Mouse (Mus musculus) hindbrain, postnatal 0 days (tissue): ENCODE measurements at regions not wholly inside any gene's neighbourhood (a gene's known extent, or its start where the extent isn't known, plus 50 kb on each side); places are given as distances from the start of the nearest gene placed in this dataset.

Experiments used
- ATAC-seq: fragments of 200-750 bp; cut with Nextera tagmentation; 2 replicates; pipeline ENCODE4 v1.8.0; 2017; ENCODE audit warnings: mild to moderate bottlenecking, moderate TSS enrichment, moderate library complexity
- DNase-seq: peaks from one replicate; pipeline ENCODE4 v3.0.0-alpha.2; 2015; ENCODE audit warnings: low spot score
- H3K27ac ChIP-seq: fragments of 300-500 bp; sonication (generic); 2 replicates; pipeline ENCODE4 v1.5.1; 2014; ENCODE audit warnings: mild to moderate bottlenecking
- H3K27me3 ChIP-seq: fragments of 300-500 bp; sonication (generic); 2 replicates; pipeline ENCODE4 v1.6.1; 2014; ENCODE audit warnings: low read length, mixed read lengths; ENCODE audit not compliant: insufficient read depth
- H3K36me3 ChIP-seq: fragments of 300-500 bp; sonication (generic); 2 replicates; pipeline ENCODE4 v1.6.1; 2014; ENCODE audit warnings: low read length, mixed read lengths; ENCODE audit not compliant: insufficient read depth
- H3K4me1 ChIP-seq: fragments of 300-500 bp; sonication (generic); 2 replicates; pipeline ENCODE4 v1.6.1; 2014; ENCODE audit warnings: antibody characterized with exemption, low read length, mixed read lengths; ENCODE audit not compliant: insufficient read depth
- H3K4me2 ChIP-seq: fragments of 300-500 bp; sonication (generic); 2 replicates; pipeline ENCODE4 v1.6.1; 2014; ENCODE audit warnings: low read depth, mild to moderate bottlenecking, low read length, moderate library complexity, mixed read lengths
- H3K4me3 ChIP-seq: fragments of 300-500 bp; sonication (generic); 2 replicates; pipeline ENCODE4 v1.5.1; 2014; ENCODE audit warnings: low read length
- H3K9ac ChIP-seq: fragments of 300-500 bp; sonication (generic); replicated peaks from 2 replicates; pipeline ENCODE4 v1.6.1; 2014; ENCODE audit warnings: mild to moderate bottlenecking, low read length, moderate library complexity, mixed read lengths
- H3K9me3 ChIP-seq: fragments of 300-500 bp; sonication (generic); 2 replicates; pipeline ENCODE4 v1.6.1; 2016; ENCODE audit warnings: low read length, mixed read lengths
- CTCF ChIP-seq: IDR thresholded peaks from 2 replicates; pipeline ENCODE4 v1.5.1; 2016; ENCODE audit warnings: antibody characterized with exemption, control low read depth, low read depth
- WGBS: fragments of 180-500 bp; shearing (Covaris S2); extraction: QIAGEN DNeasy Blood & Tissue Kit; methylation state at CpG from one replicate; pipeline ENCODE4 v1.1.7; 2014; 5-methylcytosine and 5-hydroxymethylcytosine counted together

DNA sequence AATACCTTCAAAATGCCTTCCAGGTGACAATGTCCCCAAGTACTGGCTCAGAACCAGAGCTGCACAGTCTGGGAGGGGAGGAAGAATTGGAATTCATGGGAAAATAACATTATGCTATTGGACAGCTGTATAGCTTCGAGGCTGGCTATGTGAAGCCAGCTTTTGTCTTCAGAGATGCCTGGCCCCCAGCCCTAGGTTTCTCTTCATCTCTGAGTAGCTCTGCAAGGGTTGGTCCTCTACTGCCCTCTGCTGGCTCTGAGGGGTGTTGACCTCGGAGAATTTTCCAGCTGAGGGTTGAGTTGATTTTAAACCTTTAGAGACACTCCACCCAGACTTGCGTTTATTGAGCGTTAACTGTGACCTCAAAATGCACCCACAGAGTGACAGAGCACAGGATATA lies 63.3 kb upstream of the Bace2 start:
- H3K36me3 ChIP-seq: no peaks in the 10 kb centered on the region
- 0 out of 2 replicates have a peak overlapping the region, but pooled peaks have one; percentile 6 for H3K4me3 ChIP-seq
- no peaks in the 10 kb centered on the region for H3K27me3 ChIP-seq
- ATAC-seq (peak; percentile 82), DNase-seq (peak; percentile 92)
- WGBS: 4% methylated on average over 4 of the region's 4 CpGs
- no peaks in the 10 kb centered on the region for H3K9me3 ChIP-seq
- peak overlapping the region; percentile 43 for H3K4me2 ChIP-seq
- TF ChIP-seq CTCF: peak; percentile 96
- H3K9ac ChIP-seq: no peak overlapping the region
- no peak overlapping the region for H3K27ac ChIP-seq
- H3K4me1 ChIP-seq: peaks cover 14% of the 10 kb centered on the region; the same call in 1 of the 2 replicates

DNA sequence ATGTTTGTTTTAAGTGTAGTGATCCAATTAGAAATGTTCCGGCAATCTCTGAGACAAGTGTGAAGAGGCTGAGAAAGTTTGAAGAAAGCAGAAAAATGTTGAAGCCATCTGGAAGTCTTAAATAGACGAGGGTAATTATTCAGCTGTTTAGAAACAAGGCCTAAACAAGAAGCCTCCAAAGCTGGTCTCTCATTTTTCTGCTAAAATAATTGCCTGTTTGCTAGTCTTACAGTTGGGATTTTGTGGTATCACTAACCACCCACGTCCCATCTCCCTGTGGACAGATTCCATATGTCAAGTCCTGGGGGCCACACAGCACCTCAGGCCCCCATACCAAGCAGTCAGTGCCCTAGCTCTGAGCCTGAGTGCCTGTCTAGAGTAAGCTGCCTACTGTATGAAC lies 59.4 kb upstream of the Bace2 start:
- Histone ChIP-seq H3K9ac (no peak overlapping the region), H3K4me2 (no peak overlapping the region), H3K4me1 (peaks cover 6% of the 10 kb centered on the region; the same call in 1 of the 2 replicates), H3K4me3 (no peak overlapping the region), H3K27me3 (no peaks in the 10 kb centered on the region), H3K27ac (no peak overlapping the region), H3K9me3 (no peaks in the 10 kb centered on the region), H3K36me3 (no peaks in the 10 kb centered on the region)
- ATAC-seq: no peak
- DNase-seq: no peak
- no peak for TF ChIP-seq CTCF
- 75% methylated on average over 3 of the region's 3 CpGs for WGBS

DNA sequence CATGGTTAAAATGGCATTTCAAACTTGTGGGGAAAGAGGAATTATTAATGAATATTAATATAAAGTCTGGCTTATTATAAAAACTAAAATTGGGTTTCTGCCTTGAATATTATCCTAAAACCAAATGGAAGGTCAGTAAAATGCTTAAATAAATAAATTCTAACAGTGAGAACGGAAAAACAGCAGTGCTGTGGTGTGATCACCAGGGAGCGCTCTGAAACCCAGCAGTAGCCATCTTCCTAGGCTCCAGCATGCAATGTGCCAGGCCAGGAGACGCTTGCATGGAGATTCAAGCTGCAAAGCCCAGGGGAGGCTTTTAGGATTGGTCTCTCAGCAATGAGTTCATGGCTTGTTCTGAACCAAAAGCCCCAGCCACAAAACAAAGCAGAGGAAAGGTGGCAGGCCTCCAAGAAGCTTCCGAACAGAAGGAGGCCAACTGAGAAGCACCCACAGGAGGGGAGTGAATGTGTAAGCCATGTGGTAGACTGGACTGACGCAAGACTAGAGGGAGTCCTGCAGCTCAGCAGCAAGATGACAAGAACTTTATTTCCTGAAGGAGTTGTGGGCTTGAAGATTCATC lies 52.3 kb upstream of the Bace2 start:
- no peak overlapping the region for H3K4me2 ChIP-seq
- H3K9ac ChIP-seq: no peak overlapping the region
- 39% methylated on average over 5 of the region's 5 CpGs for WGBS
- no peaks in the 10 kb centered on the region for H3K9me3 ChIP-seq
- no peaks in the 10 kb centered on the region for H3K36me3 ChIP-seq
- H3K27ac ChIP-seq: no peak overlapping the region
- no peak overlapping the region for H3K4me3 ChIP-seq
- TF ChIP-seq CTCF: 0 out of 2 replicates have a peak, but pooled peaks have one; percentile 9
- DNase-seq: peak; percentile 60
- no peaks in the 10 kb centered on the region for H3K4me1 ChIP-seq
- ATAC-seq: 0 out of 2 replicates have a peak, but pooled peaks have one; percentile 45
- no peaks in the 10 kb centered on the region for H3K27me3 ChIP-seq
